Mouse (Mus musculus): ENCODE data around the gene Atp2b1.

Gene Atp2b1

GRCm38 (mm10) chr10:98916781-98917340 lies 2.7 kb downstream of the Atp2b1 start:
- no peak for DNase-seq

GRCm38 (mm10) chr10:98925081-98925480 lies 10.9 kb downstream of the Atp2b1 start:
- no peak for DNase-seq

GRCm38 (mm10) chr10:98926991-98927390 lies 12.8 kb downstream of the Atp2b1 start:
- DNase-seq = no peak

GRCm38 (mm10) chr10:98929444-98929843 lies 15.2 kb downstream of the Atp2b1 start:
- no peak for DNase-seq

GRCm38 (mm10) chr10:98930143-98930542 lies 15.9 kb downstream of the Atp2b1 start:
- no peak for DNase-seq

- no peak for DNase-seq
Measured at GRCm38 (mm10) chr10:98940137-98940536, 25.9 kb downstream of the Atp2b1 start.

- no peak for DNase-seq
Measured at GRCm38 (mm10) chr10:98940799-98941198, 26.6 kb downstream of the Atp2b1 start.

- DNase-seq = no peak
Measured at GRCm38 (mm10) chr10:98941991-98942390, 27.8 kb downstream of the Atp2b1 start.

- no peak for DNase-seq
Measured at GRCm38 (mm10) chr10:98942999-98943398, 28.8 kb downstream of the Atp2b1 start.

GRCm38 (mm10) chr10:98943894-98944293 lies 29.7 kb downstream of the Atp2b1 start:
- no peak for DNase-seq

GRCm38 (mm10) chr10:98946031-98946791 lies 32.0 kb downstream of the Atp2b1 start:
- no peak for DNase-seq

- no peak for DNase-seq
Measured at GRCm38 (mm10) chr10:98947206-98947605, 33.0 kb downstream of the Atp2b1 start.

GRCm38 (mm10) chr10:98948096-98948495 lies 33.9 kb downstream of the Atp2b1 start:
- DNase-seq = no peak

- no peak for DNase-seq
Measured at GRCm38 (mm10) chr10:98949750-98950149, 35.5 kb downstream of the Atp2b1 start.

GRCm38 (mm10) chr10:98951286-98952270 lies 37.4 kb downstream of the Atp2b1 start:
- DNase-seq = peak in 1 of 2 experiments; percentile 28

GRCm38 (mm10) chr10:98954230-98954993 lies 40.2 kb downstream of the Atp2b1 start:
- DNase-seq = no peak

- no peak for DNase-seq
Measured at GRCm38 (mm10) chr10:98956124-98956523, 41.9 kb downstream of the Atp2b1 start.

- no peak for DNase-seq
Measured at GRCm38 (mm10) chr10:98958752-98959151, 44.5 kb downstream of the Atp2b1 start.

- no peak for DNase-seq
Measured at GRCm38 (mm10) chr10:98959385-98959784, 45.2 kb downstream of the Atp2b1 start.

- DNase-seq = no peak
Measured at GRCm38 (mm10) chr10:98960911-98961310, 46.7 kb downstream of the Atp2b1 start.

- DNase-seq = no peak
Measured at GRCm38 (mm10) chr10:98962092-98962491, 47.9 kb downstream of the Atp2b1 start.

GRCm38 (mm10) chr10:98966407-98967215 lies 52.4 kb downstream of the Atp2b1 start:
- DNase-seq = no peak

Measured in cerebellum, postnatal 36 days (tissue).